Mouse (Mus musculus): ENCODE measurements around the gene C1qa.

DNA sequence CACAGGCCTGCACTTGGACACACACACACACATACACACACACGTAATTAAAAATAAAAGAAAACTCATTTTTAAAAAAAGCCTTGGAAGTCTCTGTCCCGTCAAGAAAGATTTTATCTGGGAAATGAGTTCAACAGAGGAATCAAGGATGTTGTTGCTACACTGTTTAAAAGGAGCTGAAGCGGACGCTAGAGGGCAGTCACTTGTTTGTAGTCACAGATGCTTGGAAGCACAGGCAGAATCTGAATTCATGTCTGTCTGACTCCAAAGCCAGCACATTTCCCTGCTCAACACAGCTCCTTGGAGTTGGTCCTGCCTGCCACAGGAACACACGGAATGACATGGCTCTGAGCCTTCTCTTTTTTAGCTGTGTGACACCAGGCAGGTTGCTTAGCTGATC, 20.0 kb downstream of the C1qa start:
- TF ChIP-seq CTCF (IDR thresholded peaks at IDR 0.05; ENCODE audit: control insufficient read depth, insufficient read depth, low read length) (no peak), POLR2A (IDR thresholded peaks at IDR 0.05; ENCODE audit: borderline replicate concordance, control insufficient read depth, low read depth, low read length) (no peak)
